ENCODE assay signal across 11 mouse cellular contexts in genomic region chr4:59914608-59915403, GRCm38 (mm10). TPM values are rescaled to one million over a fixed set of nuclear protein-coding genes. Genes with fewer than 3 reads are reported as not detected.
DNase-seq lines count a peak whose midpoint lies in the region; ATAC-seq and TF ChIP-seq lines count a peak whose summit lies in the region.
"Had no signal": no experiment of that assay in that cellular context is flagged by ENCODE, and none has a peak within 500 bp of the region (broad histone marks: within the 10 kb centered on the region; RNA-seq: fewer than 3 reads in every experiment).

TSS of gene Slc46a2 (minus strand) at chr4:59915056.

- peaks cover 37% of the 10 kb centered on the region for H3K27me3 ChIP-seq in forebrain, embryonic 10.5 days (ENCODE audit: poor library complexity, severe bottlenecking)
- H3K27me3 ChIP-seq in forebrain, embryonic 13.5 days, result peaks cover 21% of the 10 kb centered on the region
- no peaks in the 10 kb centered on the region for H3K27me3 ChIP-seq in thymus, adult 2 months (ENCODE audit: control insufficient read depth, insufficient read depth, low read length)
- H3K27me3 ChIP-seq in stomach, postnatal 0 days (ENCODE audit: control insufficient read depth, insufficient read depth, low read length), result no peaks in the 10 kb centered on the region

- no peaks in the 10 kb centered on the region for H3K36me3 ChIP-seq in forebrain, embryonic 10.5 days (replicated peaks)
- no peaks in the 10 kb centered on the region for H3K36me3 ChIP-seq in forebrain, embryonic 13.5 days (ENCODE audit: poor library complexity, severe bottlenecking)
- H3K36me3 ChIP-seq in thymus, adult 2 months (ENCODE audit: control insufficient read depth, insufficient read depth, low read length), result no peaks in the 10 kb centered on the region
- no peaks in the 10 kb centered on the region for H3K36me3 ChIP-seq in stomach, postnatal 0 days (ENCODE audit: control insufficient read depth, insufficient read depth, low read length)

- H3K9ac ChIP-seq in forebrain, embryonic 13.5 days, result no peak within 1 kb of the TSS
- H3K9ac ChIP-seq in stomach, postnatal 0 days (ENCODE audit: low read length), result no peak within 1 kb of the TSS

- TF ChIP-seq POLR2A in thymus, adult 2 months (IDR thresholded peaks at IDR 0.05; ENCODE audit: control insufficient read depth, extremely low read depth, insufficient read depth, low read length, poor library complexity), result no peak

- H3K27ac ChIP-seq in forebrain, embryonic 10.5 days, result no peak within 1 kb of the TSS
- no peak within 1 kb of the TSS for H3K27ac ChIP-seq in forebrain, embryonic 13.5 days
- H3K27ac ChIP-seq in thymus, adult 2 months (ENCODE audit: control insufficient read depth, insufficient read depth, low read length), result no peak within 1 kb of the TSS
- H3K27ac ChIP-seq in stomach, postnatal 0 days (replicated peaks), result no peak within 1 kb of the TSS

- no peaks in the 10 kb centered on the region for H3K9me3 ChIP-seq in forebrain, embryonic 10.5 days
- no peaks in the 10 kb centered on the region for H3K9me3 ChIP-seq in forebrain, embryonic 13.5 days (replicated peaks)
- no peaks in the 10 kb centered on the region for H3K9me3 ChIP-seq in stomach, postnatal 0 days (ENCODE audit: control insufficient read depth, low read length)

- H3K4me3 ChIP-seq in forebrain, embryonic 10.5 days, result peak within 1 kb of the TSS; percentile 12; the same call in 1 of the 2 replicates
- no peak within 1 kb of the TSS for H3K4me3 ChIP-seq in forebrain, embryonic 13.5 days
- 0 out of 2 replicates have a peak within 1 kb of the TSS, but pooled peaks have one; percentile 2 for H3K4me3 ChIP-seq in thymus, adult 2 months (ENCODE audit: control insufficient read depth, insufficient read depth, low read length)
- H3K4me3 ChIP-seq in stomach, postnatal 0 days (ENCODE audit: low read depth, low read length), result no peak within 1 kb of the TSS

- no peak within 1 kb of the TSS for H3K4me2 ChIP-seq in forebrain, embryonic 13.5 days
- no peak within 1 kb of the TSS for H3K4me2 ChIP-seq in stomach, postnatal 0 days (replicated peaks; ENCODE audit: low read depth)

- TF ChIP-seq EP300 in stomach, postnatal 0 days (optimal IDR thresholded peaks at IDR 0.05), result no peak

- TF ChIP-seq CTCF in thymus, adult 2 months (IDR thresholded peaks at IDR 0.05; ENCODE audit: borderline replicate concordance, control insufficient read depth, extremely low read depth, insufficient read depth, low read length, poor library complexity), result no peak
- TF ChIP-seq CTCF in stomach, postnatal 0 days (IDR thresholded peaks at IDR 0.05; ENCODE audit: low read depth), result no peak

- ATAC-seq in forebrain, embryonic 13.5 days, result no peak
- ATAC-seq in stomach, postnatal 0 days (ENCODE audit: low FRiP score, low TSS enrichment), result 0 out of 2 replicates have a peak, but pooled peaks have one; percentile 42

- 10% methylated on average over 22 of the region's 22 CpGs for WGBS in forebrain, embryonic 10.5 days
- 24% methylated on average over 22 of the region's 22 CpGs for WGBS in forebrain, embryonic 13.5 days
- 38% methylated on average over 22 of the region's 22 CpGs for WGBS in thymus, adult 2 months
- 16% methylated on average over 22 of the region's 22 CpGs for WGBS in stomach, postnatal 0 days

- H3K4me1 ChIP-seq in forebrain, embryonic 10.5 days, result peaks cover 12% of the 10 kb centered on the region
- H3K4me1 ChIP-seq in forebrain, embryonic 13.5 days, result no peaks in the 10 kb centered on the region
- no peaks in the 10 kb centered on the region for H3K4me1 ChIP-seq in thymus, adult 2 months (replicated peaks; ENCODE audit: control insufficient read depth, insufficient read depth, low read length)
- H3K4me1 ChIP-seq in stomach, postnatal 0 days (replicated peaks; ENCODE audit: control insufficient read depth, insufficient read depth), result no peaks in the 10 kb centered on the region

- no peak for DNase-seq in forebrain, embryonic 10.5 days (ENCODE audit: extremely low spot score, low spot score)
- DNase-seq in thymus, adult 2 months, result no peak
- no peak for DNase-seq in thymus, postnatal 10 days (ENCODE audit: low spot score in 2 of 2)
- peak; percentile 68 to 74 for DNase-seq in kidney, adult 8-10 months
- peak; percentile 28 for DNase-seq in stomach, postnatal 0 days (ENCODE audit: low spot score)
- no peak for DNase-seq in urinary bladder, postnatal 4 days (ENCODE audit: low spot score in 2 of 2)
- no peak for DNase-seq in layer of hippocampus, postnatal 14 days (ENCODE audit: low spot score in 2 of 2)
- DNase-seq: heart, postnatal 10 days; thymus, postnatal 25 days had no signal

RNA-seq across cellular contexts. Expression of gene Slc46a2, which starts in this region (rescaled TPM):
- not detected in 2 replicates for polyA plus RNA-seq in forebrain, embryonic 10.5 days (2016; fragmentation: Nextera tagmentation; extraction: Ambion mirVana)
- polyA plus RNA-seq in forebrain, embryonic 13.5 days (2015; fragmentation: Nextera tagmentation; extraction: Ambion mirVana), result not detected in 2 replicates
- polyA plus RNA-seq in thymus, adult 2 months (2012; rRNA removed), result 19.4 and 28.3 TPM in 2 replicates
- 9.5 and 10.5 TPM in 2 replicates for polyA plus RNA-seq in stomach, postnatal 0 days (2015; fragmentation: Nextera tagmentation; extraction: Ambion mirVana)
- total RNA-seq in layer of hippocampus, postnatal 14 days (2021), result not detected
- polyA plus RNA-seq: liver, embryonic 16.5 days had no signal

Comparison
In these comparisons a context has a peak if more than half of its experiments do, and no peak if none do; other contexts are left out.
1. RNA of gene Slc46a2 (polyA plus RNA-seq): 19.4 to 28.3 TPM in thymus, adult 2 months and 9.5 to 10.5 TPM in stomach, postnatal 0 days; not detected in forebrain, embryonic 13.5 days and not detected in forebrain, embryonic 10.5 days; every median in the first group is over 10 times any median in the second.
2. H3K4me3 ChIP-seq: peak in forebrain, embryonic 10.5 days (single experiment) and thymus, adult 2 months (single experiment); none in forebrain, embryonic 13.5 days (single experiment) and stomach, postnatal 0 days (single experiment).
3. DNase-seq: peak in kidney, adult 8-10 months (2 of 2) and stomach, postnatal 0 days (single experiment); none in forebrain, embryonic 10.5 days (single experiment), thymus, adult 2 months (single experiment), thymus, postnatal 10 days (0 of 2), urinary bladder, postnatal 4 days (0 of 2) and layer of hippocampus, postnatal 14 days (0 of 2).